Mouse (Mus musculus) midbrain, embryonic 16.5 days (tissue): ENCODE measurements at regions not wholly inside any gene's neighbourhood (a gene's known extent, or its start where the extent isn't known, plus 50 kb on each side); places are given as distances from the start of the nearest gene placed in this dataset.
A peak's percentile ranks its signal among the peaks of the same experiment; 100 is the strongest.

Experiments used
- ATAC-seq: fragments of 200-750 bp; cut with Nextera tagmentation; 2 replicates; pipeline ENCODE4 v1.8.0; 2017; ENCODE audit warnings: moderate TSS enrichment
- H3K27ac ChIP-seq: fragments of 300-500 bp; sonication (generic); 2 replicates; pipeline ENCODE4 v1.5.1; 2014; ENCODE audit warnings: mild to moderate bottlenecking, low read length, mixed read lengths
- H3K27me3 ChIP-seq: fragments of 300-500 bp; sonication (generic); 2 replicates; pipeline ENCODE4 v1.6.1; 2014; ENCODE audit warnings: low read depth, low read length, mixed read lengths; ENCODE audit not compliant: control insufficient read depth, insufficient read depth
- H3K36me3 ChIP-seq: fragments of 300-500 bp; sonication (generic); 2 replicates; pipeline ENCODE4 v1.6.1; 2014; ENCODE audit warnings: mild to moderate bottlenecking, low read length, moderate library complexity, mixed read lengths; ENCODE audit not compliant: control insufficient read depth, insufficient read depth
- H3K4me1 ChIP-seq: fragments of 300-500 bp; sonication (generic); 2 replicates; pipeline ENCODE4 v1.6.1; 2014; ENCODE audit warnings: mild to moderate bottlenecking, low read length, mixed read lengths; ENCODE audit not compliant: control insufficient read depth, insufficient read depth
- H3K4me2 ChIP-seq: fragments of 300-500 bp; sonication (generic); 2 replicates; pipeline ENCODE4 v1.6.1; 2014; ENCODE audit warnings: mild to moderate bottlenecking, low read length, mixed read lengths
- H3K4me3 ChIP-seq: fragments of 300-500 bp; sonication (generic); 2 replicates; pipeline ENCODE4 v1.5.1; 2014; ENCODE audit warnings: low read depth, mild to moderate bottlenecking, low read length, moderate library complexity, mixed read lengths
- H3K9ac ChIP-seq: fragments of 300-500 bp; sonication (generic); 2 replicates; pipeline ENCODE4 v1.6.1; 2014; ENCODE audit warnings: low read depth, low read length, mixed read lengths
- H3K9me3 ChIP-seq: fragments of 300-500 bp; sonication (generic); replicated peaks from 2 replicates; pipeline ENCODE4 v1.6.1; 2014; ENCODE audit warnings: mild to moderate bottlenecking, low read length, mixed read lengths; ENCODE audit not compliant: control insufficient read depth, poor library complexity, severe bottlenecking
- WGBS: fragments of 180-500 bp; shearing (Covaris S2); extraction: QIAGEN DNeasy Blood & Tissue Kit; methylation state at CpG from one replicate; pipeline ENCODE4 v1.1.7; 2014; 5-methylcytosine and 5-hydroxymethylcytosine counted together

DNA sequence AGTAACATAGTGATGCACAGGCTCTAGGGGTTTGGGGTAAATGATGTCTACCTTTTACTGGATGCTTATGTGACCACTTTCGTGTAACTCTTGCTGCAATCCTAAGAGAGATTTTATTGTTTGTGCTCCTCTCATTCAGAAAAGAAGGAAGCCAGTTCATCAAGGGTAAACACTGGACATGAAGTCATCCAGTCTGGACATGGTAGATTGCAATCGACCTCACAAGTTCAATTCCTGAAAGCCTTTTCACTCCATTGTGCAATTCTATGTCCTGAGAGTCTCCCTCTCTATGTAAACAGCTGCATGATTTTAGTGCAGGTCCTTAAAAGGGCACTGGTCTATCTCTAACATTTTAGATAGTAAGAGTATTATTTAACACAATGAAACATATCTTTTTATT lies 73.5 kb upstream of the Gm16223 start:
- Histone ChIP-seq H3K4me3 (no peak overlapping the region), H3K27me3 (no peaks in the 10 kb centered on the region), H3K4me1 (no peaks in the 10 kb centered on the region), H3K9me3 (no peaks in the 10 kb centered on the region), H3K9ac (no peak overlapping the region), H3K27ac (no peak overlapping the region), H3K4me2 (no peak overlapping the region), H3K36me3 (no peaks in the 10 kb centered on the region)
- ATAC-seq = no peak
- WGBS = 78% methylated on average over 2 of the region's 2 CpGs

DNA sequence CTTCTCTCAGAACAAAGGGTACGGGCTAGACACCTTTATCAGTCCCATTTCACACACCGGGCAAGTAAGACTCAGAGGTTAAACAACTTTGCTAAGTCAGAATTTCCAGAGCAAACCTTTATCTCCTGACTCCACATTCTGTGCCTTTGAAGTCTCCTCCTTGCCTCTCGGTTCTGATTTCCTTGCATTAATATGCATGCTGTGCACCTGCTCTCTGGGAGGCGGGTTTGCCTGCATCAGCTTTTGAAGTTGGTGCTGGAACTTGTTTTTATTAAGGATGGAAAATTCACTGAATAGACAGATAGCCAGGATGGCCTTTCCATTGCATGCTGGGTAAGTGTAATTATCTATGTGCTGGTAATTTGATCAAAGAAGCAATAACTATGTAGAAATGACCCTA lies 84.2 kb upstream of the Gm16223 start:
- 52% methylated on average over 4 of the region's 4 CpGs for WGBS
- H3K9ac ChIP-seq = no peak overlapping the region
- no peaks in the 10 kb centered on the region for H3K36me3 ChIP-seq
- no peaks in the 10 kb centered on the region; the same call in 1 of the 2 replicates for H3K4me1 ChIP-seq
- H3K9me3 ChIP-seq = no peaks in the 10 kb centered on the region
- no peaks in the 10 kb centered on the region for H3K27me3 ChIP-seq
- H3K4me3 ChIP-seq = no peak overlapping the region
- no peak overlapping the region for H3K4me2 ChIP-seq
- ATAC-seq = peak; percentile 54; the same call in 1 of the 2 replicates
- no peak overlapping the region for H3K27ac ChIP-seq

DNA sequence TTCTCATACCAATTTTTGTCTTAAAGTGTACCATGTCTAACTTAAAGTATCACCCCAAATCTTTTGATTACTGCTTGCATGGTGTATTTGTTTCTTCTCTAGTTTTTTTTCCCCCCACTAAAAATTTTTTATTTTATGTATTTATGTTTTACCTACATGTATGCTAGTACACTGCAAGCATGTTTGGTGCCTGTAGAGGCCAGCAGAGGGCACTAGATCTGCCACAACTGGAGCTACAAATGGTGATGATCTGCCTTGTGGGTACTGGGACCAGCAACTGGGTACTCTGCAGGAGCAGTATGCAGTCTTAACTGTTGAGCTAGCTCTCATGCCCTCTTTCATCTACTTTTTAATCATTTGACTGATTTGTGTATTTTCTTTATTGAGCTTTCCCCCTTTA lies 92.2 kb upstream of the Gm16223 start:
- Histone ChIP-seq H3K27me3 (no peaks in the 10 kb centered on the region), H3K9ac (no peak overlapping the region), H3K27ac (no peak overlapping the region), H3K4me2 (no peak overlapping the region), H3K4me1 (peaks cover 2% of the 10 kb centered on the region; the same call in 1 of the 2 replicates), H3K4me3 (no peak overlapping the region), H3K36me3 (no peaks in the 10 kb centered on the region), H3K9me3 (no peaks in the 10 kb centered on the region)
- no peak for ATAC-seq

DNA sequence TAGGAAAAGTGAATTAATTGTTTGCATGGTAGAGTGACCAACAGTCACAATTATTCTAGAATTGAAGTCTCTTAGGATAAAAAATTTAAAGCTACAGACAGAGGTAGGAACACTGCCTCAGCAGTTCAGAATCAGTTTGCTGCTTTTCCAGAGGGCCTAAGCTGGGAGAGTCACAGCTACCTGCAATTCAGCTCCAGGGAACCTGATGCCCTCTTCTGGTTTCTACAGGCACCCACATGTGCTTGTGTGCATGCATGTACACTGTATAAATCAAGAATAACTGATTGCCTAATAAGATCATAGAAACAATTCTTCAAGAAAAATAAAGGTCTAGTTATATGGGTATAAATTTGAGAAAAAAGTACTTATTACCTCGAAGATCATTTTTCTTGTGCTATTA lies 96.6 kb upstream of the Gm16223 start:
- Histone ChIP-seq H3K27ac (no peak overlapping the region), H3K36me3 (no peaks in the 10 kb centered on the region), H3K27me3 (no peaks in the 10 kb centered on the region), H3K9ac (no peak overlapping the region), H3K4me1 (peaks cover 2% of the 10 kb centered on the region; the same call in 1 of the 2 replicates), H3K4me3 (no peak overlapping the region), H3K4me2 (no peak overlapping the region), H3K9me3 (no peaks in the 10 kb centered on the region)
- 80% methylated on average over 1 of the region's 1 CpGs for WGBS
- ATAC-seq = no peak

DNA sequence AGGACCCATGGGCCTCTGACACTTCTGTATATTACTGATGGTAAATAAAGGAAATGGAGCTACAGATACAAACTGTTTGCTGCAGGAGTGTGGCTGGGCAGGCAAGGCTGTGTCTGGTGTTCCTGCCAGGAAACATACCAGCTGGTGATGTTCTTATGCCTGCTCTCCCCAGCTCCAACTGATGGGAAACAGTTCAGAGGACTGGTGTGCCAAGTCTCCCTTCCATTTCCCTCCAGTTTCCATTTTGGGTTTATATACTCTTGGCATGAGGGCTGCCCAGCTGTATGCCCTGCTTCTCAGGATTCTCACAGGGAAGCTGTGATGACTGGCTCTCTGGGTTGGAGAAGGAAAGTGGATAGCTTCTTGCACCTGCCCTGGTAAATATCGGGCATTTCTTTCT lies 100.8 kb upstream of the Gm16223 start:
- Histone ChIP-seq H3K27ac (no peak overlapping the region), H3K4me1 (no peaks in the 10 kb centered on the region), H3K9me3 (no peaks in the 10 kb centered on the region), H3K9ac (no peak overlapping the region), H3K36me3 (no peaks in the 10 kb centered on the region), H3K4me2 (no peak overlapping the region), H3K4me3 (no peak overlapping the region), H3K27me3 (no peaks in the 10 kb centered on the region)
- 95% methylated on average over 1 of the region's 1 CpGs for WGBS
- no peak for ATAC-seq

DNA sequence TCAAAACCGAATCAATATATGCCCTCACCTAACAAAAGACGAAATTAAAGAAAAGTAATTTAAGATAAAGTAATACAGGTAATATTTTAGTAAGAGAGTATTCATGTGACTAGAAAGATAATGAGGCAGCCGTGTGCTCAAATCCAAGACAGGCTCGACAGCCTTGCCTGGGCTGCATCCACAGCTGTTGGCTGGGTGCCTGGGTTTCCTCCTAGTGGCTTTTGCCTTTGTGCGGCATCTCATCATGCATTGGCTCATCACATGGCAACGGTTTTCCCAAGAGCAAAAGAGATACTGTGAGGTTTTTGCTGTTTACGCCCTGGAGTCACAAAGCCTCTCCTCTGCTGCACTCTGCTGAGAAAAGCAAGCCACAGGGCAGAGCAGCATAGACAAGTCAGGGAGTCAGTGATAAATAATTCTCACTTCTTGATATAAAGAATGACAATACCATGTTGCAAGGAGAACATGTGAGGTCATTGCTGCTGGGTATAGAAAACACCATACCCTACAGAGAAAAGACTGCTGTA lies 103.1 kb upstream of the Bod1l start:
- Histone ChIP-seq H3K4me1 (no peaks in the 10 kb centered on the region; the same call in 1 of the 2 replicates), H3K27ac (no peak overlapping the region), H3K9ac (no peak overlapping the region), H3K4me3 (no peak overlapping the region), H3K9me3 (no peaks in the 10 kb centered on the region), H3K4me2 (no peak overlapping the region), H3K27me3 (no peaks in the 10 kb centered on the region), H3K36me3 (no peaks in the 10 kb centered on the region)
- peak; percentile 82 for ATAC-seq
- 62% methylated on average over 7 of the region's 7 CpGs for WGBS

DNA sequence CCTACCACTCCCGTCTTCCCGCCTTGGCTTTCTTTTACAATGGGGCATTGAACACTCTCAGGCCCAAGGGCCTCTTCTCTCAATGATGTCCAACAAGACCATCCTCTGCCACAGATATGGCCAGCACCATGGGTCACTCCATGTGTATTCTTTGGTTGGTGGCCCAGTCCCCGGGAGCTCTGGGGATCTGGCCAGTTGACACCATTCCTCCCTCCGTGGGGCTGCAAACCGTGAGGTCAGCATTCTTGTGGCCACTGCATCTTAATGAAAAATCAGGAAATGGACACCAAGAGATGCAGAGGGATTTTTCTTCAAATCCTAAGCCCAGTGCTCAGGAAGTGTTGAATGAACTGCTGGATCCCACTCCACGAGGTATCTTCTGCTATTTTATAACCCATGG lies 99.3 kb upstream of the Bod1l start:
- Histone ChIP-seq H3K27me3 (no peaks in the 10 kb centered on the region), H3K4me3 (no peak overlapping the region), H3K9ac (no peak overlapping the region), H3K27ac (no peak overlapping the region), H3K36me3 (no peaks in the 10 kb centered on the region), H3K9me3 (no peaks in the 10 kb centered on the region), H3K4me2 (no peak overlapping the region), H3K4me1 (no peaks in the 10 kb centered on the region; the same call in 1 of the 2 replicates)
- no peak for ATAC-seq
- 93% methylated on average over 6 of the region's 6 CpGs for WGBS

DNA sequence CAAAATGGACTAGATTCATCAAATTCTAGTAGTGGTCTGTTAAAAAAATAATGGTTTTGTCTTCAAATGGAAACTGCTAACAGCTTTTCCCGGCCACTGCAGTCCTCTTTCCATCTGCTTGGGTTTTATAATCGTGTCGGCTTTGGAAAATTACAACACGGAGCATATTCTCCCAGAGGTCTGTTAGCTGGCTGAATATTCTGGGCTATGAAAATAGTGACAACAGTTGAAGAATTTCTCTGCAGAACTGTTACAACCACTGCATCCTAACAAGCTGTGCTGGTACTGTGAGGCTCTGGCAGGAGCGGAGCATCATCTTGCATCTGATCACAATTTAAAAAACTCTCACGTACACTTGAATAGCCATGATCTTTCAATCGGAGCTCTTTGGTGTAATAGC lies 98.0 kb upstream of the Bod1l start:
- 73% methylated on average over 7 of the region's 7 CpGs for WGBS
- Histone ChIP-seq H3K4me1 (no peaks in the 10 kb centered on the region; the same call in 1 of the 2 replicates), H3K36me3 (no peaks in the 10 kb centered on the region), H3K27ac (no peak overlapping the region), H3K27me3 (no peaks in the 10 kb centered on the region), H3K9me3 (no peaks in the 10 kb centered on the region), H3K9ac (no peak overlapping the region), H3K4me3 (no peak overlapping the region), H3K4me2 (no peak overlapping the region)
- ATAC-seq = peak; percentile 51; the same call in 1 of the 2 replicates

DNA sequence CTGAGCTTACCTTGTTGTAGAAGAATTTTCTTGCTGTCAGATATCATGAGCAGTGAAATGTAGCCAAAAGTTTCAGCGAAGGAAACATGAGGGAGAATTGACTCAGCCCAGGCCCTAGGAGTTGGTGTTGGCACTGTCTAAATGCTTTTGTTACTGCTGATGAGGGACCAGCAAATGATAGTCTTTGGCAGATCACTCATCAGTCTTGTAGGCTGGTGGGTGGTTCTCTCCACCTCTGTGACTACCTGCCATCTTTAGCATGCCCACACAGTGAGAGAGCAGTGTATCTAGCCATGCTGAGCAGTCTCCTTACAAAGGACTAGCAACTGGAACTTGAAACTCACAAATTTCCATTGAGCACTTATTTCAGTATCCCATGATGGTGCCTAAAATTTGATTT lies 97.1 kb upstream of the Bod1l start:
- no peak overlapping the region for H3K27ac ChIP-seq
- no peaks in the 10 kb centered on the region for H3K27me3 ChIP-seq
- no peak overlapping the region for H3K9ac ChIP-seq
- H3K4me3 ChIP-seq = no peak overlapping the region
- no peaks in the 10 kb centered on the region for H3K9me3 ChIP-seq
- no peaks in the 10 kb centered on the region; the same call in 1 of the 2 replicates for H3K4me1 ChIP-seq
- no peak for ATAC-seq
- no peaks in the 10 kb centered on the region for H3K36me3 ChIP-seq
- no peak overlapping the region for H3K4me2 ChIP-seq
- WGBS = 100% methylated on average over 1 of the region's 1 CpGs
